Mouse (Mus musculus): Measurements from ENCODE around the gene Cst3.

DNA sequence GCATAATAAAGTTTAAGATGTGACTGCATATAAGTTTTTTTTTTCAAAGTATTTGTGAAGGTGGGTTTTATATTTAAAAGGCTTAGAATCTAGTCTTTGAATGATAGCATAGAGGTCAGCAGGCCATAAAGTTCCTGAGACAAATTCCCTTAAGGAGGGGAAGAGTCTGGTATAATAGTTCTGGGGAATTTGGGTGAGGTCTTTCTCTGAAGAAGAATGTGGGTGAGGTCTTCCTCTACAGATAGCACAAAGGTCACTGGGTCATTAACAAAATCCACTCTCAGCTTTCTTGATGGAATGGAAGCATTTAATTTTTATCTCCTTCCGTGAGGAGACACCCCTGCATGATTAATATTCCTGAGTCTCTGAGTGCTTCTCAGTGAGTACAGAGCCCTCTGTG lies 49.5 kb downstream of the Cst3 start:
- TF ChIP-seq HCFC1 (IDR thresholded peaks at IDR 0.05; ENCODE audit: borderline replicate concordance, insufficient read depth, low read length) (no peak), MAFK (IDR thresholded peaks at IDR 0.05; ENCODE audit: insufficient read depth, low read depth, low read length) (no peak)

All from ES-E14 (cell line).